Mouse (Mus musculus): ENCODE measurements at regions not wholly inside any gene's neighbourhood (a gene's known extent, or its start where the extent isn't known, plus 50 kb on each side); places are given as distances from the start of the nearest gene placed in this dataset.
"Not testable (repeated sequence)": the region's sequence is repeated elsewhere in the genome, so short reads cannot be mapped to it uniquely, and the experiment has no call there.

DNA sequence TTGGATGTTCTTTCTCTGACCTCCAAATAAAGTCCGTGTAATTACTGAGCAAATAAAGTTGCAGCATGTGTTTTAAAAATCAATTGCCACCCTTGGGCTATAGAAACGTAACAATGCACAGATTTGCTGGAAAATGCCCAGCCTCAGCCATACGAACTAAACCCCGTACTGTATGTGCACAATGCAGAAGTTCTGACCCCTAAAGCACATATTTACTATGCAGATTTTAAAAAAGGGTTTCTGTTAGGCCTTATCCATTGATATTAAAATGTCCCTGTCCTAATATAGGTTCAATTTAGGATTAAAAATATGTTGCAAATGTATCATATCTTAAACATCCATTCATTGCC, 126.5 kb upstream of the Otx2 start:
- no peak for ATAC-seq (ENCODE audit: low read depth)
- peaks cover 12% of the 10 kb centered on the region; the same call in 1 of the 2 replicates for H3K27me3 ChIP-seq
- H3K4me3 ChIP-seq = no peak overlapping the region
- no peaks in the 10 kb centered on the region for H3K36me3 ChIP-seq
- H3K4me2 ChIP-seq = no peak overlapping the region
- no peak overlapping the region for H3K9ac ChIP-seq
- 18% methylated on average over 4 of the region's 4 CpGs for WGBS
- H3K27ac ChIP-seq (replicated peaks) = no peak overlapping the region
- peaks cover 23% of the 10 kb centered on the region for H3K4me1 ChIP-seq (replicated peaks)
- no peaks in the 10 kb centered on the region for H3K9me3 ChIP-seq

DNA sequence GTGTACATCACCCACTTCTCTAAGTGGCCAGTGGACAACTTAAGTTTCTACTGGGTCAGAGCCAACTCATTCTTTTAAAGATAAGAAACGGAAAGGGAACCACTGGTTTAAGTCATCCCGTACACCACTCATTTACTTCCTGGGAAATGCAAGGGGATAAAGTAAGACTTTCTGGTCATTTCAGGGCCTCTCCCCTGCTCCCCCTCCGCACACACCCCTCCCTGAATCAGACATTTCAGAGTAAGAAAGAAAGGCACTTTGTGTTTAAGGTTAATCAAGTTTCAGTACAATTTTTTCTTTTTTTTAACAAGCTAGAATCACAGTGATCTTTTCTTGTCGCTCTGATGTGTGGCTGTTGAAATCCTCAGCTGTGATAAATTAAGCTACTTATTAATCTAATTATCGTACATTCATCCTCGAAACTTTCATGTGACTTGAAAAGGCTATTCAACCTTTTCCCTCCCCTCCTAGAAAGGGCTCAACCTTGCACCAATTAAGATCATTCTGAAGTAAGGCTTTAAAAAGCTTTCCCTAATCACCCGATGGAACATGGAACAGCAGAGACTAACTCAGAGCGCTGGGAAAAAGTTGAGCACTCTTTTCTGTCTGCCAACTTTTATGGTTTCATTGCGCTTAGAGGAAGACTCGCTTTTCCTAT, 126.0 kb upstream of the Otx2 start:
- H3K9ac ChIP-seq = no peak overlapping the region
- no peaks in the 10 kb centered on the region for H3K36me3 ChIP-seq
- H3K27ac ChIP-seq (replicated peaks) = no peak overlapping the region
- H3K27me3 ChIP-seq = peaks cover 12% of the 10 kb centered on the region; the same call in 1 of the 2 replicates
- no peak for ATAC-seq (ENCODE audit: low read depth)
- no peak overlapping the region for H3K4me2 ChIP-seq
- 38% methylated on average over 10 of the region's 10 CpGs for WGBS
- peaks cover 23% of the 10 kb centered on the region for H3K4me1 ChIP-seq (replicated peaks)
- H3K4me3 ChIP-seq = no peak overlapping the region
- no peaks in the 10 kb centered on the region for H3K9me3 ChIP-seq

DNA sequence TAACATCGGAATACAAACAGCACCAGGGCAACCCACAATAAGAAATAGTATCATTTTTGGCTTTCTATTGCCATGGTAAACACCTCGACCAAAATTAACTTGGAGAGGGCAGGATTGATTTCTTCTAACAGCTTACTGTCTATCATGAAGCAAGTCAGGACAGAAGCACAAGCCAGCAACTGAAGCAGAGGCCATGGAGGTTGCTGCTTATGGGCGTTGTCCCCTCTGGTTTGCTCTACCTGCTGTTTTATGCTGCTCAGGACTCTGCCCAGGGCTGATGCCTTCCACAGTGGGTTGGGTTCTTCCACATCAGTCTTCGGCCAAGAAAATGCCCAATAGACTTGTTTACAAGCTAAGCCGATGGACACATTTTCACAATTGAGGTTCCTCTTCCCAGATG, 117.9 kb upstream of the Otx2 start:
- Histone ChIP-seq H3K27ac (replicated peaks) (no peak overlapping the region), H3K4me1 (replicated peaks) (no peaks in the 10 kb centered on the region), H3K9ac (no peak overlapping the region), H3K9me3 (no peaks in the 10 kb centered on the region), H3K4me3 (no peak overlapping the region), H3K27me3 (no peaks in the 10 kb centered on the region), H3K36me3 (no peaks in the 10 kb centered on the region), H3K4me2 (no peak overlapping the region)
- WGBS = 90% methylated on average over 5 of the region's 5 CpGs
- no peak for ATAC-seq (ENCODE audit: low read depth)

DNA sequence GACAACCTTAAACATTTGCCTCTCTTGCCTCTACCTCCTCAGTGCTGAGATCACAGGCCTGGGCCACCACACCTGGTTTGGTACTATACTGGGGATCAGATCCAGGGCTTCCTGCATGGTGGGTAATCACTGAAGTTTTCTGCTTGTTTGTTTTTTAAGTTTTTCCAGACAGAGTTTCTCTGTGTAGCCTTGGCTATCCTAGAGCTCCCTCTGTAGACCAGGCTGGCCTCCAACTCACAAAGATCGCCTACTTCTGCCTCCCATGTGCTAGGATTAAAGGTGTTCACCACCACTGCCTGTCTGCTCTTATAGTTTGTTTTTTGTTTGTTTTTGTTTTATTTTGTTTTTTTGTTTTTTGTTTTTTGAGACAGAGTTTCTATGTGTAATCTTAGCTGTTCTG, 105.7 kb upstream of the Otx2 start:
- Histone ChIP-seq H3K9ac (no peak overlapping the region), H3K4me3 (no peak overlapping the region), H3K27ac (replicated peaks) (no peak overlapping the region), H3K27me3 (0 out of 2 replicates have a peak, but pooled peaks cover 3% of the 10 kb centered on the region), H3K36me3 (no peaks in the 10 kb centered on the region), H3K4me1 (replicated peaks) (no peaks in the 10 kb centered on the region), H3K4me2 (no peak overlapping the region), H3K9me3 (no peaks in the 10 kb centered on the region)
- WGBS = 84% methylated on average over 1 of the region's 1 CpGs
- no peak for ATAC-seq (ENCODE audit: low read depth)

DNA sequence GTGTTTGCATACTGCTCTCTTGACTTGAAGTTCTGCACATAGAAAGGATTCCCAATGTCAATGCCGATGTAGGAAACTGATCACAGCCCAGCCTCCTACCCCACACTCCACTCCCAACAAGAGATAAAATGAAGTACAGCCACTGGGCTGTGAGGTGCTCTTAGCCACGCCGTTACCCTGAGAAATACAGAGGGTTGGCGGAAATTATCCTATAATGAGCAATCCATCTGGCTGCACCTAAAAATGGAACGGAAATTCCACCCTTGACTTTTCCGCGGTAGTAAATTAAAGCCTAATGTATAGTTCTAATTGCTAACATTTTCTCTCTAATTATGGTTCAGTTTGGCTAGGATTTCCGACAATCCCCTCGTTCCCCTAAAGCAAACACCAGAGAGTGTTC, 97.2 kb upstream of the Otx2 start:
- no peak for ATAC-seq (ENCODE audit: low read depth)
- Histone ChIP-seq H3K4me3 (no peak overlapping the region), H3K27me3 (no peaks in the 10 kb centered on the region), H3K27ac (replicated peaks) (no peak overlapping the region), H3K36me3 (no peaks in the 10 kb centered on the region), H3K4me1 (replicated peaks) (no peaks in the 10 kb centered on the region), H3K9ac (no peak overlapping the region), H3K9me3 (no peaks in the 10 kb centered on the region), H3K4me2 (no peak overlapping the region)
- WGBS = 65% methylated on average over 9 of the region's 9 CpGs

- no peaks in the 10 kb centered on the region for H3K9me3 ChIP-seq
- WGBS = 89% methylated on average over 5 of the region's 5 CpGs
- no peaks in the 10 kb centered on the region for H3K27me3 ChIP-seq
- no peak overlapping the region for H3K9ac ChIP-seq
- no peak overlapping the region for H3K27ac ChIP-seq (replicated peaks)
- ATAC-seq (ENCODE audit: low read depth) = no peak
- H3K4me3 ChIP-seq = no peak overlapping the region
- H3K36me3 ChIP-seq = no peaks in the 10 kb centered on the region
- H3K4me1 ChIP-seq (replicated peaks) = peaks cover 8% of the 10 kb centered on the region
- no peak overlapping the region for H3K4me2 ChIP-seq
Measured at GRCm38 (mm10) chr14:48762691-48763090, 89.1 kb upstream of the Otx2 start.

DNA sequence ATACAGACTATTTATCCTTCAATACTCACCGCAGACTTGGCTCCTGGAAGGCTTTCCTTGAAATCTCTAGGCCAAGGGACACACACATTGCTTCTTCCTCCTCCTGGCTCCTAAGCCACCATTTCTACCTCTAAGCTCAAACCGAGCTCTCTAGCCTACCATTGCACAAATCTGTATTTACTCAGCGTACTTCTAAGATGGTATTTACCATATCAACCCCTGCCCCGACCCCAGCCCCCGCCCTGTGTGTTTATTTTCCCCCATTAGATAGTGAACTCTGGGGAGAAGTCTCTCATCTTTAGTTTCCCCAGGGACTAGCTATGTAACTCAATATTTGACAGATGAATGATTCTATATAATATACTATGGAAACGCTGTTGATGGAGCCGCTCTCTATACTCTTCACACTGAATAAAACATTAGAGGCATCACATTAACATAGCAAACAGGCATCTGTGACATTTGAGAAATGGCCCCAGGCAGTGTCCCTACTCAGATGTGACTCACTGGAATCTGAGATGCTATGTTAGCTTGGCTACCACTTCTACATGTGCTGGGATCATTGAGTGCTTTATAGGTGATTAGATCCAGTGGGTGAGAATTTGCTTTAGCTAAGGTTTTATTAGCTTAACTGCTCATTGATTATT, 87.5 kb upstream of the Otx2 start:
- peaks cover 8% of the 10 kb centered on the region for H3K4me1 ChIP-seq (replicated peaks)
- H3K9me3 ChIP-seq = no peaks in the 10 kb centered on the region
- H3K4me2 ChIP-seq = no peak overlapping the region
- no peak overlapping the region for H3K27ac ChIP-seq (replicated peaks)
- H3K9ac ChIP-seq = no peak overlapping the region
- no peaks in the 10 kb centered on the region for H3K27me3 ChIP-seq
- H3K4me3 ChIP-seq = no peak overlapping the region
- WGBS = 50% methylated on average over 7 of the region's 7 CpGs
- ATAC-seq (ENCODE audit: low read depth) = peak; percentile 53; the same call in 1 of the 2 replicates
- H3K36me3 ChIP-seq = no peaks in the 10 kb centered on the region

- H3K9me3 ChIP-seq; H3K9ac ChIP-seq; H3K27ac ChIP-seq (replicated peaks); H3K36me3 ChIP-seq; H3K4me2 ChIP-seq; H3K4me3 ChIP-seq; ATAC-seq (ENCODE audit: low read depth): not testable (repeated sequence)
- Histone ChIP-seq H3K27me3 (peaks cover 50% of the 10 kb centered on the region), H3K4me1 (replicated peaks) (peaks cover 36% of the 10 kb centered on the region)
- 94% methylated on average over 5 of the region's 5 CpGs for WGBS
Measured at GRCm38 (mm10) chr14:48755096-48755495, 81.5 kb upstream of the Otx2 start.

DNA sequence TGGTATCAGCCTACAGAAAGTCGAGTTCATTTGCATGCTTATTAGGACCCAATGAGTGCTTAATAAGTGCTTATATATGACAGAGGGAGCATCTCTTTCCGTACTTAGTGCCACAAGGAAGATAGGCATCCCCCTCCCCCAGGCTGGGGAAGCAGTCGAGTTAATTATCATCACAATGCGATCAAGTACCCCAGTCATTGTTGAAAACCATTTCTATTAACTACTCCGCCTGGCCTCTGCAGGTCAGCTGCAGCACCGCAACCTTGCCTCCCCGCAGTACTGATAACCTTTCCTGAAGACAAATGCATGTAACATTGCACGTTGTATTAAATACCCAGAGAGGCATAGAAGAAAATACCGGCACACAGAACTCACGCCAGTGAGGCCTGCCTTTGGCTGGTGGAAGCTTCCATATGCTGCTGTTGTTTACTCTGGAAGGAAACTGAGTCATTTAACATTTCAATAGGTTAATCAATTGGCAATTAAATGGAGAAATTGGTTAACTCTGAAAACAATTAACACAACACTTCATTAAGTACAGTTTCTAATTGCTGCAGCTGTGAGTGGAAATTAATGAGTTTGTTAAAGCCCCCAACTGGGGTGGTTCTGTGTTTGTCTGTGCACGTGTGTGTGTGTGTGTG, 80.6 kb upstream of the Otx2 start:
- H3K4me2 ChIP-seq = peak overlapping the region; percentile 4; the same call in 1 of the 2 replicates
- no peak overlapping the region for H3K27ac ChIP-seq (replicated peaks)

GRCm38 (mm10) chr14:48753517-48754079, 80.0 kb upstream of the Otx2 start:
- H3K27me3 ChIP-seq = peaks cover 63% of the 10 kb centered on the region
- H3K4me3 ChIP-seq = no peak overlapping the region
- peak; percentile 52 for ATAC-seq (ENCODE audit: low read depth)
- no peaks in the 10 kb centered on the region for H3K9me3 ChIP-seq
- H3K27ac ChIP-seq (replicated peaks) = no peak overlapping the region
- 8% methylated on average over 10 of the region's 10 CpGs for WGBS
- H3K4me1 ChIP-seq (replicated peaks) = peaks cover 36% of the 10 kb centered on the region
- no peak overlapping the region for H3K9ac ChIP-seq
- H3K36me3 ChIP-seq = no peaks in the 10 kb centered on the region
- H3K4me2 ChIP-seq = peak overlapping the region; percentile 4; the same call in 1 of the 2 replicates

More for the DNA sequence above, 80.6 kb upstream of the Otx2 start:
- H3K4me1 ChIP-seq (replicated peaks) = peaks cover 36% of the 10 kb centered on the region
- WGBS = 9% methylated on average over 11 of the region's 11 CpGs
- no peaks in the 10 kb centered on the region for H3K9me3 ChIP-seq
- H3K9ac ChIP-seq = no peak overlapping the region
- H3K4me3 ChIP-seq = no peak overlapping the region
- H3K36me3 ChIP-seq = no peaks in the 10 kb centered on the region
- H3K27me3 ChIP-seq = peaks cover 59% of the 10 kb centered on the region
- ATAC-seq (ENCODE audit: low read depth) = peak; percentile 59; the same call in 1 of the 2 replicates

GRCm38 (mm10) chr14:48753084-48753483, 79.5 kb upstream of the Otx2 start:
- H3K27ac ChIP-seq (replicated peaks) = no peak overlapping the region
- WGBS = 15% methylated on average over 7 of the region's 7 CpGs
- H3K9ac ChIP-seq = no peak overlapping the region
- 0 out of 2 replicates have a peak, but pooled peaks have one; percentile 19 for ATAC-seq (ENCODE audit: low read depth)
- no peak overlapping the region for H3K4me2 ChIP-seq
- peaks cover 63% of the 10 kb centered on the region for H3K27me3 ChIP-seq
- no peak overlapping the region for H3K4me3 ChIP-seq
- no peaks in the 10 kb centered on the region for H3K36me3 ChIP-seq
- peaks cover 36% of the 10 kb centered on the region for H3K4me1 ChIP-seq (replicated peaks)
- H3K9me3 ChIP-seq = no peaks in the 10 kb centered on the region

- ATAC-seq (ENCODE audit: low read depth) = no peak
- no peaks in the 10 kb centered on the region for H3K9me3 ChIP-seq
- peaks cover 63% of the 10 kb centered on the region for H3K27me3 ChIP-seq
- H3K4me3 ChIP-seq = peak overlapping the region; percentile 4; the same call in 1 of the 2 replicates
- no peak overlapping the region for H3K9ac ChIP-seq
- peak overlapping the region; percentile 44 for H3K4me2 ChIP-seq
- 23% methylated on average over 8 of the region's 8 CpGs for WGBS
- no peaks in the 10 kb centered on the region for H3K36me3 ChIP-seq
- H3K27ac ChIP-seq (replicated peaks) = no peak overlapping the region
- H3K4me1 ChIP-seq (replicated peaks) = peaks cover 36% of the 10 kb centered on the region
Measured at GRCm38 (mm10) chr14:48752579-48752905, 78.9 kb upstream of the Otx2 start.

Data from neural tube, embryonic 13.5 days (tissue).